Mouse (Mus musculus): ENCODE data around the gene Dhx37. TPM values are rescaled to one million over a fixed set of nuclear protein-coding genes. Genes with fewer than 3 reads are reported as not detected.

Dhx37 gene
- total and polyA plus RNA-seq, 3 experiments = 27.4 to 549 (median 55.3) TPM

GRCm38 (mm10) chr5:125426343-125426742 is 7.6 kb downstream of the Dhx37 start:
- Histone ChIP-seq H3K36me3 (ENCODE audit: control insufficient read depth in 1 of 2, insufficient read depth in 2 of 2, low read length in 2 of 2) (peaks cover 0 to 18% of the 10 kb centered on the region in 2 experiments; a peak in 2 of 4 replicates), H3K9me3 (replicated peaks; ENCODE audit: insufficient read depth, low read length) (no peaks in the 10 kb centered on the region), H3K9ac (ENCODE audit: control insufficient read depth, low read depth, low read length, poor library complexity, severe bottlenecking) (no peak overlapping the region), H3K27me3 (ENCODE audit: control insufficient read depth in 1 of 2, insufficient read depth in 2 of 2, low read length in 2 of 2) (no peaks in the 10 kb centered on the region), H3K4me3 (ENCODE audit: control insufficient read depth in 1 of 2, insufficient read depth in 1 of 2, low read depth in 2 of 2, low read length in 2 of 2) (no peak overlapping the region), H3K79me2 (ENCODE audit: control insufficient read depth, insufficient read depth, low read length, poor library complexity) (no peaks in the 10 kb centered on the region), H3K27ac (ENCODE audit: control insufficient read depth, low read depth, low read length) (no peak overlapping the region), H3K4me1 (ENCODE audit: control insufficient read depth in 1 of 2, insufficient read depth in 2 of 2, low read length in 2 of 2) (no peaks in the 10 kb centered on the region)
- no peak for DNase-seq (ENCODE audit: low read depth, low spot score)
- no peak for TF ChIP-seq JUND (IDR thresholded peaks at IDR 0.05; ENCODE audit: low read depth, low read length)

GRCm38 (mm10) chr5:125425698-125426276 is 8.1 kb downstream of the Dhx37 start:
- no peaks in the 10 kb centered on the region for H3K9me3 ChIP-seq (replicated peaks; ENCODE audit: insufficient read depth, low read length)
- no peak overlapping the region for H3K27ac ChIP-seq (ENCODE audit: control insufficient read depth, low read depth, low read length)
- no peaks in the 10 kb centered on the region for H3K27me3 ChIP-seq (ENCODE audit: control insufficient read depth in 1 of 2, insufficient read depth in 2 of 2, low read length in 2 of 2)
- peaks cover 0 to 16% of the 10 kb centered on the region in 2 experiments; a peak in 2 of 4 replicates for H3K36me3 ChIP-seq (ENCODE audit: control insufficient read depth in 1 of 2, insufficient read depth in 2 of 2, low read length in 2 of 2)
- no peak overlapping the region for H3K4me3 ChIP-seq (ENCODE audit: control insufficient read depth in 1 of 2, insufficient read depth in 1 of 2, low read depth in 2 of 2, low read length in 2 of 2)
- no peaks in the 10 kb centered on the region for H3K4me1 ChIP-seq (ENCODE audit: control insufficient read depth in 1 of 2, insufficient read depth in 2 of 2, low read length in 2 of 2)
- H3K79me2 ChIP-seq (ENCODE audit: control insufficient read depth, insufficient read depth, low read length, poor library complexity) = no peaks in the 10 kb centered on the region
- no peak for DNase-seq (ENCODE audit: low read depth, low spot score)
- TF ChIP-seq MYC (IDR thresholded peaks at IDR 0.05; ENCODE audit: low read depth, low read length) (no peak), EP300 (IDR thresholded peaks at IDR 0.05; ENCODE audit: low read depth in 1 of 2, low read length in 2 of 2) (no peak), ZNF384 (IDR thresholded peaks at IDR 0.05; ENCODE audit: low read depth, low read length) (no peak), KAT2A (conservative IDR thresholded peaks at IDR 0.05; ENCODE audit: low read depth, low read length) (no peak), BHLHE40 (IDR thresholded peaks at IDR 0.05; ENCODE audit: borderline replicate concordance, low read depth, low read length) (no peak), SMC3 (IDR thresholded peaks at IDR 0.05; ENCODE audit: low read depth, low read length) (no peak)
- H3K9ac ChIP-seq (ENCODE audit: control insufficient read depth, low read depth, low read length, poor library complexity, severe bottlenecking) = no peak overlapping the region

- no peaks in the 10 kb centered on the region for H3K4me1 ChIP-seq (ENCODE audit: control insufficient read depth in 1 of 2, insufficient read depth in 2 of 2, low read length in 2 of 2)
- H3K27ac ChIP-seq (ENCODE audit: control insufficient read depth, low read depth, low read length) = no peak overlapping the region
- H3K9me3 ChIP-seq (replicated peaks; ENCODE audit: insufficient read depth, low read length) = no peaks in the 10 kb centered on the region
- TF ChIP-seq MYB (IDR thresholded peaks at IDR 0.05; ENCODE audit: low read depth, low read length) = no peak
- TF ChIP-seq NRF1 (IDR thresholded peaks at IDR 0.05; ENCODE audit: insufficient read depth, low read depth, low read length, poor library complexity, severe bottlenecking) = no peak
- TF ChIP-seq RAD21 (IDR thresholded peaks at IDR 0.05; ENCODE audit: low read depth, low read length) = no peak
- no peak for TF ChIP-seq TBP (IDR thresholded peaks at IDR 0.05; ENCODE audit: low read depth, low read length)
- TF ChIP-seq MAZ (IDR thresholded peaks at IDR 0.05; ENCODE audit: low read depth, low read length) = no peak
- no peak for TF ChIP-seq UBTF (IDR thresholded peaks at IDR 0.05; ENCODE audit: borderline replicate concordance, insufficient read depth, low read depth, low read length)
- no peak for TF ChIP-seq BHLHE40 (IDR thresholded peaks at IDR 0.05; ENCODE audit: borderline replicate concordance, low read depth, low read length)
- TF ChIP-seq GABPA (IDR thresholded peaks at IDR 0.05; ENCODE audit: low read depth, low read length) = no peak
- TF ChIP-seq POLR2A (IDR thresholded peaks at IDR 0.05; ENCODE audit: control insufficient read depth in 1 of 2, insufficient read depth in 1 of 2, low read depth in 1 of 2, low read length in 2 of 2, poor library complexity in 1 of 2) = no peak
- no peak for TF ChIP-seq ELF1 (IDR thresholded peaks at IDR 0.05; ENCODE audit: low read depth, low read length)
- no peak for TF ChIP-seq CHD2 (IDR thresholded peaks at IDR 0.05; ENCODE audit: low read length)
- TF ChIP-seq EP300 (IDR thresholded peaks at IDR 0.05; ENCODE audit: low read depth in 1 of 2, low read length in 2 of 2) = no peak
- no peak for TF ChIP-seq NELFE (IDR thresholded peaks at IDR 0.05; ENCODE audit: low read depth, low read length)
- TF ChIP-seq POLR2AphosphoS5 (IDR thresholded peaks at IDR 0.05; ENCODE audit: borderline replicate concordance, low read depth, low read length) = no peak
- TF ChIP-seq MYC (IDR thresholded peaks at IDR 0.05; ENCODE audit: low read depth, low read length) = no peak
- no peak overlapping the region for H3K4me3 ChIP-seq (ENCODE audit: control insufficient read depth in 1 of 2, insufficient read depth in 1 of 2, low read depth in 2 of 2, low read length in 2 of 2)
- DNase-seq (ENCODE audit: low read depth, low spot score) = no peak
- no peak overlapping the region for H3K9ac ChIP-seq (ENCODE audit: control insufficient read depth, low read depth, low read length, poor library complexity, severe bottlenecking)
- peaks cover 0 to 3% of the 10 kb centered on the region in 2 experiments; a peak in 1 of 4 replicates for H3K36me3 ChIP-seq (ENCODE audit: control insufficient read depth in 1 of 2, insufficient read depth in 2 of 2, low read length in 2 of 2)
- no peaks in the 10 kb centered on the region for H3K27me3 ChIP-seq (ENCODE audit: control insufficient read depth in 1 of 2, insufficient read depth in 2 of 2, low read length in 2 of 2)
- no peaks in the 10 kb centered on the region for H3K79me2 ChIP-seq (ENCODE audit: control insufficient read depth, insufficient read depth, low read length, poor library complexity)
Measured at GRCm38 (mm10) chr5:125419124-125419523, 14.8 kb downstream of the Dhx37 start.

Measured in MEL (cell line).